12 mouse cellular contexts compared by ENCODE assay signal in the genomic region with DNA sequence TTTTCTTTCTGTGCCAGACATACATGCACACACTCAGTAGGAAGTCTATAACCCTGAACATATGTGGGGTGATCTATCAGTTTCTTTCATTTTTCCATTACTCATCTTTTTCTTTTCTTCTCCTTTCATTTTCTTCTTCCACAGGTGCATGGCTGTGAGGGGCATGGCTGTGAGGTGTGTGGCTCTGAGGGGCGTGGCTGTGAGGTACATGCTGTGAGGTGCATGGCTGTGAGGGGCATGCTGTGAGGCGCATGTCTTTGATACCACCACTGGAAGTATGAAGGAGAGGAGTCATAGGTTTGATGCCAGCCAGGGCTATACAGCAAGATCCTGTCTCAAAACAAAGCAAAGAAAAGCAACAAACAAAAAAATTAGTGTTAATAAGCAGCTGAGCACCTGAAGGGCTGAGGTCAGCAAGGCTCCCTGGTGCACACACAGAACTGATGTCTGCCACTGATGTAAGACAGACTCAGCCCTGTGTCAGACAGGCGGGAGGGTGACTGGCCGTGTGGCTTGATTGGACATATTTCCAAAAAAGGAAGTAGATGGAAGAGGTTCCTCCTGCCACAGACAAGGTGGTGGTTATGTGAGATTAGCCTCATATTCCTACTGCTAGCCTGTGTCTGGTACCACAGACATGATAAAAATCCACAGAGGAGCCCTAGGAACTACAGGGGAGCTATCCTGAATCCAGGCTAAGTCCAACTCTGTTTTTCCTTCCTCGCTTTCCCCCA. TPM values are rescaled to one million over a fixed set of nuclear protein-coding genes. Genes with fewer than 3 reads are reported as not detected.
DNase-seq lines count a peak whose midpoint lies in the region; ATAC-seq and TF ChIP-seq lines count a peak whose summit lies in the region.
"Had no signal": no experiment of that assay in that cellular context is flagged by ENCODE, and none has a peak within 500 bp of the region (broad histone marks: within the 10 kb centered on the region; RNA-seq: fewer than 3 reads in every experiment).

No protein-coding gene starts in this region.

- H3K79me2 ChIP-seq in myocyte (ENCODE audit: control insufficient read depth, insufficient read depth) = no peaks in the 10 kb centered on the region

- intact Hi-C loops in heart, postnatal 14 days (cut with DNase I) = no loop called here

- peaks cover 35% of the 10 kb centered on the region for H3K4me1 ChIP-seq in heart, embryonic 12.5 days (replicated peaks)
- H3K4me1 ChIP-seq in intestine, embryonic 16.5 days (ENCODE audit: control insufficient read depth, insufficient read depth, low read length) = no peaks in the 10 kb centered on the region
- H3K4me1 ChIP-seq in forebrain, embryonic 15.5 days = no peaks in the 10 kb centered on the region
- H3K4me1 ChIP-seq: embryonic facial prominence, embryonic 13.5 days had no signal

- peak overlapping the region; percentile 12; the same call in 1 of the 2 replicates for H3K4me2 ChIP-seq in heart, embryonic 12.5 days
- H3K4me2 ChIP-seq in intestine, embryonic 16.5 days (ENCODE audit: low read depth, low read length) = no peak overlapping the region
- no peak overlapping the region for H3K4me2 ChIP-seq in myocyte (ENCODE audit: low read depth)
- no peak overlapping the region for H3K4me2 ChIP-seq in forebrain, embryonic 15.5 days (replicated peaks)
- H3K4me2 ChIP-seq: embryonic facial prominence, embryonic 13.5 days had no signal

- H3K36me3 ChIP-seq in heart, embryonic 12.5 days = no peaks in the 10 kb centered on the region
- no peaks in the 10 kb centered on the region for H3K36me3 ChIP-seq in intestine, embryonic 16.5 days (ENCODE audit: control insufficient read depth, insufficient read depth, low read length)
- H3K36me3 ChIP-seq in myocyte (ENCODE audit: control insufficient read depth, insufficient read depth) = no peaks in the 10 kb centered on the region
- no peaks in the 10 kb centered on the region for H3K36me3 ChIP-seq in forebrain, embryonic 15.5 days
- H3K36me3 ChIP-seq: embryonic facial prominence, embryonic 13.5 days had no signal

- peak overlapping the region; percentile 98 for H3K27ac ChIP-seq in heart, embryonic 12.5 days (ENCODE audit: poor library complexity, severe bottlenecking)
- no peak overlapping the region for H3K27ac ChIP-seq in intestine, embryonic 16.5 days (ENCODE audit: low read length)
- no peak overlapping the region for H3K27ac ChIP-seq in forebrain, embryonic 15.5 days (replicated peaks)
- H3K27ac ChIP-seq: embryonic facial prominence, embryonic 13.5 days; liver, embryonic 14.5 days had no signal

- no peak overlapping the region for H3K4me3 ChIP-seq in heart, embryonic 12.5 days
- H3K4me3 ChIP-seq in intestine, embryonic 16.5 days (ENCODE audit: low read length) = no peak overlapping the region
- H3K4me3 ChIP-seq in myocyte = no peak overlapping the region
- H3K4me3 ChIP-seq in forebrain, embryonic 15.5 days = no peak overlapping the region
- H3K4me3 ChIP-seq: embryonic facial prominence, embryonic 13.5 days had no signal

- H3K9me3 ChIP-seq in heart, embryonic 12.5 days (replicated peaks) = peaks cover 13% of the 10 kb centered on the region; the same call in 1 of the 2 replicates
- no peaks in the 10 kb centered on the region for H3K9me3 ChIP-seq in intestine, embryonic 16.5 days (ENCODE audit: control insufficient read depth, low read length)
- no peaks in the 10 kb centered on the region for H3K9me3 ChIP-seq in forebrain, embryonic 15.5 days
- H3K9me3 ChIP-seq: embryonic facial prominence, embryonic 13.5 days had no signal

- ATAC-seq in heart, embryonic 12.5 days (ENCODE audit: insufficient number of reproducible peaks, low FRiP score) = peak; percentile 72
- peak; percentile 48; the same call in 1 of the 2 replicates for ATAC-seq in intestine, embryonic 16.5 days
- ATAC-seq in forebrain, embryonic 15.5 days (replicated peaks) = no peak

- no peaks in the 10 kb centered on the region for H3K27me3 ChIP-seq in heart, embryonic 12.5 days (replicated peaks)
- H3K27me3 ChIP-seq in intestine, embryonic 16.5 days (replicated peaks; ENCODE audit: control insufficient read depth, insufficient read depth, low read length) = no peaks in the 10 kb centered on the region
- no peaks in the 10 kb centered on the region for H3K27me3 ChIP-seq in myocyte (ENCODE audit: control insufficient read depth, insufficient read depth, insufficient read length)
- no peaks in the 10 kb centered on the region for H3K27me3 ChIP-seq in forebrain, embryonic 15.5 days
- H3K27me3 ChIP-seq: embryonic facial prominence, embryonic 13.5 days had no signal

- no peak for DNase-seq in heart, postnatal 14 days
- peak; percentile 57 for DNase-seq in R1 (ENCODE audit: low read depth, low spot score)
- no peak for DNase-seq in spleen, adult 18-20 months
- DNase-seq in MN1 (ENCODE audit: low spot score) = no peak
- DNase-seq: cerebellum, adult 11 months; forebrain, postnatal 0 days had no signal

- 0 out of 2 replicates have a peak overlapping the region, but pooled peaks have one; percentile 43 for H3K9ac ChIP-seq in heart, embryonic 12.5 days
- no peak overlapping the region for H3K9ac ChIP-seq in intestine, embryonic 16.5 days (ENCODE audit: low read depth, low read length)
- no peak overlapping the region for H3K9ac ChIP-seq in forebrain, embryonic 15.5 days (replicated peaks)
- H3K9ac ChIP-seq: embryonic facial prominence, embryonic 13.5 days; forebrain, postnatal 0 days; liver, embryonic 14.5 days had no signal

- TF ChIP-seq POLR2A in myocyte (IDR thresholded peaks at IDR 0.05; ENCODE audit: insufficient read length, low read depth) = no peak

- WGBS in heart, embryonic 12.5 days = 39% methylated on average over 5 of the region's 5 CpGs
- WGBS in intestine, embryonic 16.5 days = 62% methylated on average over 5 of the region's 5 CpGs
- WGBS in forebrain, embryonic 15.5 days = 88% methylated on average over 5 of the region's 5 CpGs

- H3ac ChIP-seq in myocyte (ENCODE audit: control insufficient read depth, insufficient read length) = no peak overlapping the region

TF ChIP-seq in myocyte, 11 proteins besides CTCF, POLR2A, EP300 and RAD21:
- no peak for TF ChIP-seq TCF12 (IDR thresholded peaks at IDR 0.05; ENCODE audit: insufficient read depth, poor library complexity, severe bottlenecking)
- TF ChIP-seq E2F4 (IDR thresholded peaks at IDR 0.05; ENCODE audit: insufficient read depth) = no peak
- TF ChIP-seq USF1 (IDR thresholded peaks at IDR 0.05; ENCODE audit: low read depth) = no peak
- TF ChIP-seq CEBPB (IDR thresholded peaks at IDR 0.05; ENCODE audit: insufficient read depth, poor library complexity, severe bottlenecking) = no peak
- TF ChIP-seq SRF (IDR thresholded peaks at IDR 0.05; ENCODE audit: control insufficient read depth, insufficient read length, low read depth) = peak; percentile 66
- no peak for TF ChIP-seq MAX (IDR thresholded peaks at IDR 0.05; ENCODE audit: low read depth)
- no peak for TF ChIP-seq TCF3 (IDR thresholded peaks at IDR 0.05; ENCODE audit: insufficient read length, low read depth)
- no peak for TF ChIP-seq MYOD1 (IDR thresholded peaks at IDR 0.05; ENCODE audit: control insufficient read depth in 1 of 3, insufficient read length in 2 of 3, low read depth in 2 of 3)
TF ChIP-seq in myocyte: peak in this region for 1.

RNA-seq across cellular contexts. Expression of a gene that starts 38.2 kb away (rescaled TPM):
- polyA plus RNA-seq in heart, embryonic 12.5 days (2016; fragmentation: Nextera tagmentation; extraction: Ambion mirVana) = 50.6 and 52.7 TPM in 2 replicates
- total RNA-seq in heart, postnatal 14 days (2021) = 10 to 100 TPM; 14.9 to 15.8 TPM
- 17.1 and 17.9 TPM in 2 replicates for polyA plus RNA-seq in intestine, embryonic 16.5 days (2015; fragmentation: Nextera tagmentation; extraction: Ambion mirVana)
- polyA plus RNA-seq in myocyte (2012; fragmentation: generic; extraction: Trizol) = 6.9 TPM
- 13.8 and 15.7 TPM in 2 replicates for polyA plus RNA-seq in forebrain, embryonic 15.5 days (2015; fragmentation: Nextera tagmentation; extraction: Ambion mirVana)

RNA-seq across cellular contexts. Expression of a gene that starts 44.0 kb away (rescaled TPM):
- 49.4 and 51.7 TPM in 2 replicates for polyA plus RNA-seq in heart, embryonic 12.5 days (2016; fragmentation: Nextera tagmentation; extraction: Ambion mirVana)
- total RNA-seq in heart, postnatal 14 days (2021) = 10 to 100 TPM; 18.1 to 19.9 TPM
- 33.2 and 36.7 TPM in 2 replicates for polyA plus RNA-seq in intestine, embryonic 16.5 days (2015; fragmentation: Nextera tagmentation; extraction: Ambion mirVana)
- 9.3 TPM for polyA plus RNA-seq in myocyte (2012; fragmentation: generic; extraction: Trizol)
- 31.9 and 32.7 TPM in 2 replicates for polyA plus RNA-seq in forebrain, embryonic 15.5 days (2015; fragmentation: Nextera tagmentation; extraction: Ambion mirVana)

RNA-seq across cellular contexts. Expression of a gene that starts 44.3 kb away (rescaled TPM):
- 130 and 136 TPM in 2 replicates for polyA plus RNA-seq in heart, embryonic 12.5 days (2016; fragmentation: Nextera tagmentation; extraction: Ambion mirVana)
- total RNA-seq in heart, postnatal 14 days (2021) = 10 to 100 TPM; 51.3 to 55.2 TPM
- 105 and 110 TPM in 2 replicates for polyA plus RNA-seq in intestine, embryonic 16.5 days (2015; fragmentation: Nextera tagmentation; extraction: Ambion mirVana)
- polyA plus RNA-seq in myocyte (2012; fragmentation: generic; extraction: Trizol) = 53.5 TPM
- polyA plus RNA-seq in forebrain, embryonic 15.5 days (2015; fragmentation: Nextera tagmentation; extraction: Ambion mirVana) = 107 and 114 TPM in 2 replicates
